Mouse (Mus musculus): ENCODE measurements around the gene Ifnlr1.
A peak's percentile ranks its signal among the peaks of the same experiment; 100 is the strongest.
"Not testable (repeated sequence)": the region's sequence is repeated elsewhere in the genome, so short reads cannot be mapped to it uniquely, and the experiment has no call there.

Ifnlr1 gene

GRCm38 (mm10) chr4:135684731-135685130 lies 1.4 kb upstream of the Ifnlr1 start:
- peak; percentile 73 for DNase-seq (ENCODE audit: low spot score)

- peak; percentile 47 for DNase-seq (ENCODE audit: low spot score)
Measured at GRCm38 (mm10) chr4:135686568-135686953, 474 bp downstream of the Ifnlr1 start.

DNA sequence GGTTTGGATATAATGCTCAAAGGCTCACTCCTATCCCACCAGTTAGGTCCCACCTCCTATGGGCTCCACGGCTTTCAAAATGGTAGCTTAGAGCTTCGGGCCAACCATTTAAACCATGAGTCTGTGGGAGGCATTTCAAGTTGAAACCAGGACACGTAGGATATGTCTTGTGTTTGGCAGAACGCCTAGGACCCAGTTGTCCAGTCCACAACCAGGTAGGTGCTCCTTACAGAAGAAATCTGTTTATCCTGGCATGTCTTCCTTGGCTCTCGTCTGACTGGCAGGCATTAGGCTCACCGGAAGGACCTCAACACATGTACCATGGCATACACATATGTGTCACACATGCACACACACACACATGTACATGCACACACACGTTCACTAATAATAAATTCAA lies 3.7 kb downstream of the Ifnlr1 start:
- DNase-seq (ENCODE audit: low spot score), result no peak

DNA sequence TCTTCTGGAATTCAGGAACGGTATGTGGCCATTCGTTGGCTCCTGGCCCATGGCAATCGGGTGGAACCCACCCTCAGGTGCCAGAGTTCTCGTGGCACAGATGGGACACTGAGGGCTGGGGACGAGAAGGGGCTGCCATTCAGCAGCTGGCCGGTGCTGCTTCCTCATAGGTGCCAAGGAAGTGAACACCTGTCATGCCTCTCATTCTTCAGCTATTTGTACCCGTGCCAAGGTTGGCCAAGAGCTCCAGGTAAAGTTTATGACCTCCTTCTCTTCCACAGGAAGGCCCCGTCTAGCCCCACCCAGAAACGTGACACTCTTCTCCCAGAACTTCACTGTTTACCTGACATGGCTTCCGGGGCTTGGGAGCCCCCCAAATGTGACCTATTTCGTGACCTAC lies 4.2 kb downstream of the Ifnlr1 start:
- no peak for DNase-seq (ENCODE audit: low spot score)

DNA sequence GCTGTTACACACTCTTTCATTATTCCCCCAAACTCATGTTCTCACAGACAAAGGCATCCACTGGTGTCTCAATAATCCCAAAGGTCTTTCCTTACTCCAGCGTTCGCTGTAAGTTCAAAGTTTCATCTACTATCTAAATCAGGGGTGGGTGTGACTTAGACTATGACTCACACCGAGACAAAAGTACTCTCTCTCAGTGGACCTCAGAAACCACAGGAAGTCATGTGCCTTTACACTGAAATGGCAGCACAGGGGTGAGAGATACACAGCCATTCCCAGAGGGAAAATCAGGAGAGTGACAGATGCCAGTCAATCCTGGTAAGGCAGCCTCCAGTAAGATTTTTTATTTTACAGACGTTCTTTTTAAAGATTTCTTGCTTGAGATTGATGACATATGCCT lies 6.8 kb downstream of the Ifnlr1 start:
- no peak for DNase-seq (ENCODE audit: low spot score)

DNA sequence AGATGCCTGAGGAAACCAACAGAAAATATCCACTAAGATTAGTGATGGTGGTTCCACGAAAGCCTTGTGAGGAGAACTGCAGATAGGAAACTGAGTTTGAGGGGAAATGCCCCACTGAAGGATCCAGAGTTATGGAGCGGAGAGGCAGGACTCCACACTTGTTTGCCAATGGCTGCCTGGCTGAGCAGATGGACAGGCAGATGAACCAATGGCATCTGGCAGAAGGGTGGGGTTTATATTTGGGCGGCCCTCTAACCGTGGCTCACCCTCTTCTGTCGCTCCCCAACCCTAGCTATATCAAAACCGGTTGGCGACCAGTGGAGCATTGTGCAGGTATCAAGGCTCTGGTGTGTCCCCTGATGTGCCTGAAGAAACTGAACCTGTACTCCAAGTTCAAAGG lies 12.4 kb downstream of the Ifnlr1 start:
- DNase-seq (ENCODE audit: low spot score), result no peak

DNA sequence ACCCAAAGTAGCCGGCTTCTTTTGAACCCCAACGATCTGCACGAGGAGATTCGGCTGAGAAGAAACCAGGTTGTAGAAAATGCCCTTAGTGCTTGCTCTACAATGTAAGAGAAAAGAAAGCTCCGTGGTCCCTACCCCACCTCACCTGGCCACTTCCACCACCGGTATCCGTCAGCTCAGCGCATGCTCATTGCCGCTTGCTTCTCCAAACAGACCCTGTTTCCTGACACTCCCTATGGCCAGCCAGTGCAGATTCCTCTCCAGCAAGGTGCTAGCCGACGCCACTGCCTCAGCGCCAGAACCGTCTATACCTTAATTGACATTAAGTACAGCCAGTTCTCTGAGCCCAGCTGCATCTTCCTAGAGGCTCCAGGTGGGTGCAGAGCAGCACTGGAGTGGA lies 17.4 kb downstream of the Ifnlr1 start:
- no peak for DNase-seq (ENCODE audit: low spot score)

DNA sequence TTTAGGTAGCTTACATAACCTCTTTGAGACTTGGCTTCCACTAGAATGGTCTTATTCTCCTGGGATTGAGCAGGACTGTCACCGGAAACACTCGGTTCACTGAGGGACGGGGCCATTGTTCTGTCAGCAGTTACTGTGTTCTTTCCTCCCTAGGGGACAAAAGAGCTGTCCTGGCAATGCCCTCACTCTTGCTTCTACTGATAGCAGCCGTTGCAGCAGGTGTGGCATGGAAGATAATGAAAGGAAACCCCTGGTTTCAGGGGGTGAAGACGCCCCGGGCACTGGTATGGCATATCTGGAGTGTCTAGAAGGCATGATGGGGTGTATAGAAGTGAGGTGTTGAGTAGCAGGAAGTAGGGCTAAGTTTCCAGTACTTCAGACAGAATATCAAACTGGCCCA lies 17.9 kb downstream of the Ifnlr1 start:
- DNase-seq (ENCODE audit: low spot score), result no peak

DNA sequence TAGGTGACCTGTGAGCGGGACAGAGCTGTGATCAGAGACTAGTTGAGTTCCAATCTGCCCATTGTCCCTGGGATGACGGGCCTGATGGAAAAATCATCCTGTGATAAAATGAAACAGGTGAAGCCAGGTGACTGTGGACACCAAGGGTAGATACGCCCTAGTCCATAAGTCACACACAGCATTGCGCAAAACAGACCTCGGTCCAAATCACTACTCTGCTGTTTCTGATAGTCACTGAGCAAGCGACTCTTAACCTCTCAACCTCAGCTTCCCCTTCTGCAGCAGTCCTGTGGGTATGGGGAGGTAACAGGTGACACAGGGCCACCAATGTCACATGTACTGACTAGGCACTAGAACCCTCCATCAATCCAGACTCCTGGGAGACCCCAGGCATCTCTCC lies 20.0 kb downstream of the Ifnlr1 start:
- DNase-seq (ENCODE audit: low spot score), result no peak

GRCm38 (mm10) chr4:135709072-135709564 lies 23.0 kb downstream of the Ifnlr1 start:
- peak; percentile 86 for DNase-seq (ENCODE audit: low spot score)

- DNase-seq (ENCODE audit: low spot score), result no peak
Measured at GRCm38 (mm10) chr4:135709621-135710020, 23.5 kb downstream of the Ifnlr1 start.

DNA sequence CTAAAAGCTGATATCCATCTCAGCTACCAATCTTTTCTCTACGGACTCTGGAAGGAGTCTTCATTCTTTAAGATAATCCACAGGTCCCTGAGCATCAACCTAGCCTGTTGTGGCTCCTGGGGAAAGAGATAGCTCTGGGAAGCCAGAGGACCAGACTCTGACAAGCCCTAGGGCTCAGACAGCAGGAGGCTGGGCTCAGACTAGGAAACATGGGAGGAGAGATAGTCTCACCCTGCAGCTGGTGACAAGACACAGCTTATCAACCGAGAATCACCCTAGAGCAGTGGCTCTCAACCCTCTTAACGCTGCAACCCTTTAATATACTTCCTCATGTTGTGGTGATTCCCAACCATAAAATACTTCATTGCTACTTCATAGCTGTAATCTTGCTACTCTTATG lies 24.3 kb downstream of the Ifnlr1 start:
- no peak for DNase-seq (ENCODE audit: low spot score)

- DNase-seq (ENCODE audit: low spot score), result no peak
Measured at GRCm38 (mm10) chr4:135714776-135715175, 28.7 kb downstream of the Ifnlr1 start.

DNA sequence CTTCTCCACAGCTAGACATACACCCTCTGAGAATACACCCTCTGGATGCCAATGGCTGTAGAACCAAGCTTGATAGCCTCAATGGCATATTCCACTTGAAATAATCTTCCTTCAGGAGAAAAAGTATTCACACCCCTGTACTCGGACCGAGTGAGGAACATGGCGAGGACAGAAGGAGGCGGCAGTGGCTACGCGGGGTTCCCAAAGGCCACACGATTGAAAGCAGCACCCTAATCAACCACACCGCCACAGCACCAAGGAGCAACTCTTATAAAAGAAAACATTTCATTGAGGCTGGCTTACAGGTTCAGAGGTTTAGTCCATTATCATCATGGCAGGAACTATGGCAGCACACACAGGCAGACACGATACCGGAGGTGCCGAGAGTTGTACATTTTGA lies 30.4 kb downstream of the Ifnlr1 start:
- DNase-seq (ENCODE audit: low spot score), result not testable (repeated sequence)

DNA sequence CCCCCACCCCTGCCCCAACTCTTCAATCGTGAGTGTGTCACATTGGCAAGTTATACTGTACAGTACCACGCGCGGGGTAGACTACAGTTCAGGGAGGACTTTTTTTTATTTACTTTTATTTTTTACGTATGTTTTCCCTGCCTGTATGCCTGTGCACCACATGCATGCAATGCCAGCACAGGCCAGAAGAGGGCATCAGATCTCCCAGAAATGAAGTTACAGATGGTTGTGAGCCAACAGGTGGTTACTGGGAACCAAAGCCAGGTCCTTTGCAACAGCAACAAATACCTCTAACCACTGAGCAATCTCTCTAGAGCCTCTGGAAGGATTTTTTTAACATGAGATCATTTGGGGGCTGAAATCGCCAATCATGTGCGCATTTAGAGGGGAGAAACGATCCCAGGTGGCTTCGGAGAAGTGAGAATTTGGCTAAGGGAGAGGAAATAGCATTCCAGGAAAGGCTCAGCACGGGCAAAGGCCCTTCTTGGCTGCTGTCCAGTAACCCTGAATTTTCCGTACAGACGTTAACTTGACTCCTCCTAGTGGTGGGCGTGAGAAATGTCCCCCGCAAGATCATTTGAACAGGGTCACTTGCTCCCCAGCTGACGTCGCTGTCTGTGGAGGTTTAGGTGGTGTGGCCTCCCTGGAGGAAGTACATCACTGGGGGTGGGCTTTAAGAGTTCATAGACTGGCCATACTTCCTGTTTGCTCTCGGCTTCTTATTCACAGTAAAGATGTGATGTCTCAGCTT lies 36.6 kb downstream of the Ifnlr1 start:
- DNase-seq (ENCODE audit: low spot score), result no peak

DNA sequence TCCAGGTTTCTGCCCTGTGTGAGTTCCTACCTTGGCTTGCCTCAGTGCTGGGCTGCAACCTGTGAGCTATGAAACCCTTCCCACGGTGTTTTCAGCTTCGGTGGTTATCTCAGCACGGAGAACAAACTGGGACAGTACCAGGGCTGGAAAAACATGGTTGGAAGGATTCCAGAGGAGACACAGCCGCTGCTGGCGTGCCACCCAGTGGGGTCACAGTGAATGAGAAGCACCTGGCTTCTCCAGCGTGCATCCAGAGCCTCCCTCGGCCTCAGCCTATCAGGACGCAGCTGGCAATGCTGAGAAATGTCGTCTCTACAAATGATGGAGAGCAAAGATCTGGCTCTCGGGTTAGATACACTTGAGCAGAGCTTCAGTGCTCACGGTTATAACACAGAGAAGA lies 40.3 kb downstream of the Ifnlr1 start:
- no peak for DNase-seq (ENCODE audit: low spot score)

GRCm38 (mm10) chr4:135727817-135728216 lies 41.7 kb downstream of the Ifnlr1 start, which contains the start of gene Il22ra1:
Gene Il22ra1 (plus strand): TSS chr4:135728172.
- no peak for DNase-seq (ENCODE audit: low spot score)

- no peak for DNase-seq (ENCODE audit: low spot score)
Measured at GRCm38 (mm10) chr4:135730204-135730603, 44.1 kb downstream of the Ifnlr1 start.

DNA sequence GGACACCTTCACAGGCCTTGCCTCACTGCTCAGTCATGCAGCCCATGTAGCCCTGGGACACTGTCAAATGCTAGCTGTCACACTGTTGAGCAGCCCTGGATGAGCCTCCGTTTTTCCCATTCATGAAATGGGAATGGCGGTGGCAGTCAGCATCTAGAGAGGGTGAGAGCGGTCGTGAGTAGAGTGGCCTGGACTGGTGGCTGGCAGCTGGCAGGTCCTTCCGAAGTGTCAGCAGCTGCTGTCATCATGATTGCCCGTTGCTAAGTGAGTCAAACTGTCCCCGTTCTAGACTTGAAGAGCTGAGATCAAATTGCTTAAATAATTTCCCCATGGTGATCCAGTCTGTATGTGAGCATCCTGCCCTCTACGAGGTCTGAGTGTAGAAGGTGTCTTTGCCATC lies 44.9 kb downstream of the Ifnlr1 start:
- no peak for DNase-seq (ENCODE audit: low spot score)

- no peak for DNase-seq (ENCODE audit: low spot score)
Measured at GRCm38 (mm10) chr4:135733901-135734300, 47.8 kb downstream of the Ifnlr1 start.

DNA sequence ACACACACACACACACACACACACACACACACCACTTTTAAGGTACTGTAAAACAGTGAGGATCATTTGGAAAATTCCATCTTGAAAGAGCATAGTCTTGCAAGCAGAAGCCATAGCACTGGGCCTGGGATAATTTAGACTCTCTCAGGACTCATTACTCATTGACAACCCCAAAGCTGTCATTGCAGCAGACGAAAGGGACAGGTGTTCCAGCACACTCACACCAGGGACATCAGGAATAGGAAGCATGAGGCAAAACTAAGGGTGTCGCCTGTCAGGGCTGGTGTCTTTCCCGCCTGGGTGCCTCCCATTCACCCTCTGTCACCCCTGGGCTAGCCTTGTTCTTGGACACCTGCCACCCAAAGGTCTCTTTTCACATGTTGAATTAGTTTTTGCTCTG lies 50.8 kb downstream of the Ifnlr1 start:
- DNase-seq (ENCODE audit: low spot score), result no peak

DNA sequence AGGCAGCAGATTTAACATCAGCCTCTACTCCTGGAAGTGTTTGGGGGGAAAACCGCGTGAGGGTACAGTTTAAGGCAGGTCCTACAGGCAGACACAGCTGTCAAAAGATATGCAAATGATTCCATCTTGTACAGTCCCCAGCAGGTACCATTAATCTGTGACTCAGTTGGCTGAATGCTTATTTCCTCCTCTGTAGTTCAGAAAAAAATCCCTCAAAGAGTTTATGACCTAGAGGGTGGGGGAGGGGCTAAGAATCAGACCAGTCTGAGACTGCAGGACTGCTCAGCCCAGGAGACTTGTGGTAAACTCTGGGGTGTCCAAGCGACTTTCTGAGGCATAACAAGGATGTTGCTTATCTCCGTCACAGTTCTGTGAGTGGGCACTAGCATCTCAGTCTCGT lies 52.1 kb downstream of the Ifnlr1 start:
- no peak for DNase-seq (ENCODE audit: low spot score)

DNA sequence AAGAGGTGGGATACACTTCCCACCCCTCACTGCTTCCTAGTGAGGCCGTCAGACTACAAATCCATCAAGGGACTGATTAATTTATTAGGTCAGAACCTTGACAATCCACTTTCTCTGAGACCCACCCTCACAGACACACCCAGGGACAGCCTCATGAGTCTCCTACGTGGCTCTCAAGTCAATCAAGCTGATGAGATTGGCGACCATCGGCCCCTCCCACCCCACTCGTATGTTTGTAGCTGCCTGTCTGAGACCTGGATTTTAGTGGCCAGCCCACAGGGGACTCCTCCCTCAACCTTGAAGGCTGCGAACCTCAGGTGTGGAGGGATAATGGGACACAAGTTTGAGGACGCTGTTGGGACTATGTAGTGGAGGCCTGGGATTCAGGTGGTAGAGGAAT lies 53.1 kb downstream of the Ifnlr1 start:
- no peak for DNase-seq (ENCODE audit: low spot score)

DNA sequence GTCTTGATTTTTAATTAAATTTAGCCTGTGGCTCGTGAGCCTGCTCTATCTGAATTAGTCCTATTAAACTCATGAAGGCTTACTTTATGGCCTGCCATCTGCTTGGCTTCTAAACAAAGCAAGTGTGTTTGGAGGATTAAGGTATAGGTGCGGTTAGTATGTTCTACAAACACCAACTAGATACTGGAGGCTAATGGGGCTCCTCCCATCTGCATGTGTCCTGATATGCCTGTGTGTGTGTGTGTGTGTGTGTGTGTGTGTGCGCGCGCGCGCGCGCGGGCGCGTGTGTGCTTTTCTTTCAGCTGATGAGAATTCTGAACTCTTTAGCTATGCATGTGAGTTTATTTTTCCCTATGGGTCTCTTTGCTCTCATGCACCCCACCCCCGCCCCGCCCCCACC lies 53.6 kb downstream of the Ifnlr1 start:
- no peak for DNase-seq (ENCODE audit: low spot score)
